Mouse (Mus musculus): ENCODE data around the gene Lrrc46. TPM values are rescaled to one million over a fixed set of nuclear protein-coding genes. Genes with fewer than 3 reads are reported as not detected.

The Lrrc46 gene
- total RNA-seq, 2 experiments from 2014 or later = 0.20 TPM; not detected in 1

Small RNAs within 50 kb of the gene (microRNA-seq; reads per million reads assigned to microRNA genes)
- 0.72 to 2.2 reads per million in 2 experiments for gene Mir8103

Other genes starting within 250 kb of the Lrrc46 start
- 100 to 1,000 TPM; 374 to 411 TPM for gene Nfe2l1, start 211.4 kb downstream of the Lrrc46 start, total RNA-seq (2021)
- gene Copz2, start 191.5 kb downstream of the Lrrc46 start, total RNA-seq (2021) = 10 to 100 TPM; 23.1 to 23.6 TPM
- 10 to 100 TPM; 21.0 to 25.3 TPM for gene Cdk5rap3, start 124.9 kb downstream of the Lrrc46 start, total RNA-seq (2021)
- gene Prr15l, start 113.3 kb downstream of the Lrrc46 start, total RNA-seq (2021) = not detected
- gene Pnpo, start 97.4 kb downstream of the Lrrc46 start, total RNA-seq (2021) = 1 to 10 TPM; 6.6 to 7.5 TPM
- 10 to 100 TPM in 1 of 2 experiments, 1 to 10 TPM in 1; 8.6 to 12.5 TPM for gene Sp2, start 58.4 kb downstream of the Lrrc46 start, total RNA-seq (2021)
- not detected for gene Sp6, start 28.0 kb downstream of the Lrrc46 start, total RNA-seq (2021)
- 1 to 10 TPM; 9.6 to 9.8 TPM for gene Scrn2, start 11.5 kb downstream of the Lrrc46 start, total RNA-seq (2021)
- 10 to 100 TPM; 40.8 to 45.5 TPM for gene Mrpl10, start 153 bp upstream of the Lrrc46 start, total RNA-seq (2021)
- gene Osbpl7, start 9.2 kb upstream of the Lrrc46 start, total RNA-seq (2021) = 1 to 10 TPM; 2.6 to 2.9 TPM
- gene Tbx21, start 73.9 kb upstream of the Lrrc46 start, total RNA-seq (2021) = under 1 TPM; 0.44 to 0.69 TPM
- gene Tbkbp1, start 110.1 kb upstream of the Lrrc46 start, total RNA-seq (2021) = 1 to 10 TPM; 5.9 to 6.6 TPM
- 10 to 100 TPM; 46.2 to 52.3 TPM for gene Kpnb1, start 146.5 kb upstream of the Lrrc46 start, total RNA-seq (2021)
- gene Npepps, start 239.2 kb upstream of the Lrrc46 start, total RNA-seq (2021) = 10 to 100 TPM; 51.5 to 56.9 TPM

Data from gastrocnemius, postnatal 36 days (tissue).